Mouse (Mus musculus) hindbrain, embryonic 15.5 days (tissue): ENCODE measurements at regions not wholly inside any gene's neighbourhood (a gene's known extent, or its start where the extent isn't known, plus 50 kb on each side); places are given as distances from the start of the nearest gene placed in this dataset.
A peak's percentile ranks its signal among the peaks of the same experiment; 100 is the strongest.

ENCODE experiments used
- ATAC-seq: fragments of 200-750 bp; cut with Nextera tagmentation; 2 replicates; pipeline ENCODE4 v1.8.0; 2017; ENCODE audit warnings: low read depth, moderate number of reproducible peaks, moderate TSS enrichment; ENCODE audit not compliant: low FRiP score
- H3K27ac ChIP-seq: fragments of 300-500 bp; sonication (generic); replicated peaks from 2 replicates; pipeline ENCODE4 v1.5.1; 2015; ENCODE audit warnings: mild to moderate bottlenecking, inconsistent platforms
- H3K27me3 ChIP-seq: fragments of 300-500 bp; sonication (generic); 2 replicates; pipeline ENCODE4 v1.6.1; 2015; ENCODE audit warnings: control low read depth, inconsistent platforms
- H3K36me3 ChIP-seq: fragments of 300-500 bp; sonication (generic); 2 replicates; pipeline ENCODE4 v1.6.1; 2015; ENCODE audit warnings: control low read depth, inconsistent platforms
- H3K4me1 ChIP-seq: fragments of 300-500 bp; sonication (generic); replicated peaks from 2 replicates; pipeline ENCODE4 v1.6.1; 2015; ENCODE audit warnings: control low read depth, inconsistent platforms
- H3K4me2 ChIP-seq: fragments of 300-500 bp; sonication (generic); 2 replicates; pipeline ENCODE4 v1.6.1; 2015; ENCODE audit warnings: moderate library complexity, mild to moderate bottlenecking, inconsistent platforms
- H3K4me3 ChIP-seq: fragments of 300-500 bp; sonication (generic); 2 replicates; pipeline ENCODE4 v1.5.1; 2015; ENCODE audit warnings: mild to moderate bottlenecking, inconsistent platforms
- H3K9ac ChIP-seq: fragments of 300-500 bp; sonication (generic); 2 replicates; pipeline ENCODE4 v1.6.1; 2015; ENCODE audit warnings: inconsistent platforms
- H3K9me3 ChIP-seq: fragments of 300-500 bp; sonication (generic); 2 replicates; pipeline ENCODE4 v1.6.1; 2016; ENCODE audit warnings: control low read depth, inconsistent platforms
- WGBS: fragments of 180-500 bp; shearing (Covaris S2); methylation state at CpG from one replicate; pipeline ENCODE4 v1.1.7; 2015; 5-methylcytosine and 5-hydroxymethylcytosine counted together

DNA sequence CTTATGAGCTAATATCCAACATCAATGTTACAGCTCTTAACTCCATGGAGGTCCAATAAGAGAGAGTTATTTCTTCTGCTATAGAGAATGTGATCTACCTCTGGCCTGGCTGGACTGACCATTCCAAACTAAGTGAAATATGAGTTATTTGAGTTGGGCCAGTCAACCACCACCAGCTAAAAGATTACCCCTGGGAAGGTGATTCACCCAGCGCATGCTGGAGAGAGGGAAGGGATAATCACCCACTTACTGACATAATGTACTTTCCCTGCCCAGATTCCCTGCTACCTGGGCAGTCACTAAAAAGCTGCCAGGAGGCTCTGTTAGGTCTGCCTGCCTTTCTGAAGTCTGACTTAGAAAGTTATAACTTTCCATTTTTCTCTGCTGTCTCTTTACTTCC lies 216.8 kb downstream of the Hhipl2 start:
- H3K27ac ChIP-seq: no peak overlapping the region
- no peaks in the 10 kb centered on the region for H3K36me3 ChIP-seq
- H3K9ac ChIP-seq: no peak overlapping the region
- H3K27me3 ChIP-seq: no peaks in the 10 kb centered on the region
- no peak for ATAC-seq
- WGBS: 95% methylated on average over 1 of the region's 1 CpGs
- H3K4me1 ChIP-seq: no peaks in the 10 kb centered on the region
- H3K4me3 ChIP-seq: no peak overlapping the region
- no peaks in the 10 kb centered on the region for H3K9me3 ChIP-seq
- no peak overlapping the region for H3K4me2 ChIP-seq

DNA sequence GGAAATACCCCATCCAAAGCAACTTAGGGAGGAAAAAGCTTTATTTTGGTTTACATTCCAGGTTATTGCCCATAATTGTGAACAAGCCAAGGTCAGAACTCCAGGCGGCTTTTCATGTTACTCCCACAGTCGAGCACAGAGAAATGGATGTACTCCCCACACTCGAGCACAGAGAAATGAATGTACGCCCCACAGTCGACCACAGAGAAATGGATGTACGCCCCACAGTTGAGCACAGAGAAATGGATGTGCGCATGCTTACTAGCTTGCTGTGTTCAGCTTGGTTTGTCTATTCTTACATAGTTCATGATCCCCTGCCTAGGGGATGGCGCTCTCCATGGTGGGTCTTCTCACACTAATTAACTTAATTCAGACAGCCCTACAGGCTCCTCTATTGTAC lies 219.2 kb downstream of the Hhipl2 start:
- Histone ChIP-seq H3K27ac (no peak overlapping the region), H3K9me3 (no peaks in the 10 kb centered on the region), H3K4me1 (no peaks in the 10 kb centered on the region), H3K4me2 (no peak overlapping the region), H3K36me3 (no peaks in the 10 kb centered on the region), H3K4me3 (no peak overlapping the region), H3K27me3 (no peaks in the 10 kb centered on the region), H3K9ac (no peak overlapping the region)
- WGBS: 66% methylated on average over 8 of the region's 8 CpGs
- ATAC-seq: no peak

- 38% methylated on average over 7 of the region's 7 CpGs for WGBS
- H3K27ac ChIP-seq: 0 out of 2 replicates have a peak overlapping the region, but pooled peaks have one; percentile 27
- no peak for ATAC-seq
These were observed 221.3 kb downstream of the Hhipl2 start for GRCm38 (mm10) chr1:183639332-183639731.

DNA sequence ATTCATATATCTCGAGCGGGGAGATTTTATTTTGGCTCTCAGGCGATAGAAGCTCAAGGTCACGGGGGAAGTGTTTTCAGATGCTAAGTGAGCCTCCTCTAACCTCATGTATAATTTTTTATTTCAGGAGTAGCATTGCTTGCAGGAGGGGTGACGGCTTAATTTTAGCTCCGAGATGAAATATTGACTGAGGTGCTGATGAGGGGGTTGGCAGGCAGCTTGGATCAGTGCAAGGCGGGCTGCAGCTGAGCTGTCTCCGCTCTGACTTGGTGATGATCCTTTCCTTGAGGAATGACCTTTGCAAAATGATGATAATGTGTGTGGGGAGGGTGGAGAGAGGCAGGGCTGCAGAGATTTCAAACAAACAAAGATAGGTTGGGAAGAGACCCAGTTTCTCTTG lies 222.6 kb downstream of the Hhipl2 start:
- 34% methylated on average over 8 of the region's 8 CpGs for WGBS
- Histone ChIP-seq H3K4me1 (no peaks in the 10 kb centered on the region), H3K4me2 (no peak overlapping the region), H3K27ac (no peak overlapping the region), H3K27me3 (no peaks in the 10 kb centered on the region), H3K4me3 (no peak overlapping the region), H3K9ac (no peak overlapping the region), H3K36me3 (no peaks in the 10 kb centered on the region), H3K9me3 (no peaks in the 10 kb centered on the region)
- 0 out of 2 replicates have a peak, but pooled peaks have one; percentile 42 for ATAC-seq

More at GRCm38 (mm10) chr1:183639332-183639731, 221.3 kb downstream of the Hhipl2 start:
- H3K36me3 ChIP-seq: no peaks in the 10 kb centered on the region
- H3K4me3 ChIP-seq: no peak overlapping the region
- H3K9ac ChIP-seq: no peak overlapping the region
- H3K4me2 ChIP-seq: no peak overlapping the region
- H3K27me3 ChIP-seq: no peaks in the 10 kb centered on the region
- H3K4me1 ChIP-seq: no peaks in the 10 kb centered on the region
- no peaks in the 10 kb centered on the region for H3K9me3 ChIP-seq

- no peaks in the 10 kb centered on the region for H3K4me1 ChIP-seq
- no peak for ATAC-seq
- 53% methylated on average over 2 of the region's 2 CpGs for WGBS
These were observed 226.0 kb downstream of the Hhipl2 start for GRCm38 (mm10) chr1:183644001-183644400.

GRCm38 (mm10) chr1:183653878-183654277 lies 235.9 kb downstream of the Hhipl2 start:
- Histone ChIP-seq H3K27me3 (no peaks in the 10 kb centered on the region), H3K36me3 (no peaks in the 10 kb centered on the region), H3K4me1 (no peaks in the 10 kb centered on the region), H3K27ac (no peak overlapping the region), H3K9ac (no peak overlapping the region), H3K4me2 (no peak overlapping the region), H3K9me3 (no peaks in the 10 kb centered on the region), H3K4me3 (no peak overlapping the region)
- 86% methylated on average over 6 of the region's 6 CpGs for whole genome bisulfite sequencing
- ATAC-seq: no peak

More at GRCm38 (mm10) chr1:183644001-183644400, 226.0 kb downstream of the Hhipl2 start:
- Histone ChIP-seq H3K9me3 (no peaks in the 10 kb centered on the region), H3K27me3 (no peaks in the 10 kb centered on the region), H3K9ac (no peak overlapping the region), H3K27ac (no peak overlapping the region), H3K4me2 (no peak overlapping the region), H3K4me3 (no peak overlapping the region), H3K36me3 (no peaks in the 10 kb centered on the region)

GRCm38 (mm10) chr1:183657043-183657442 lies 239.0 kb downstream of the Hhipl2 start:
- Histone ChIP-seq H3K36me3 (no peaks in the 10 kb centered on the region), H3K4me3 (no peak overlapping the region), H3K9ac (no peak overlapping the region), H3K4me2 (no peak overlapping the region), H3K27me3 (no peaks in the 10 kb centered on the region), H3K27ac (no peak overlapping the region), H3K4me1 (no peaks in the 10 kb centered on the region), H3K9me3 (no peaks in the 10 kb centered on the region)
- ATAC-seq: no peak
- 55% methylated on average over 5 of the region's 5 CpGs for WGBS

DNA sequence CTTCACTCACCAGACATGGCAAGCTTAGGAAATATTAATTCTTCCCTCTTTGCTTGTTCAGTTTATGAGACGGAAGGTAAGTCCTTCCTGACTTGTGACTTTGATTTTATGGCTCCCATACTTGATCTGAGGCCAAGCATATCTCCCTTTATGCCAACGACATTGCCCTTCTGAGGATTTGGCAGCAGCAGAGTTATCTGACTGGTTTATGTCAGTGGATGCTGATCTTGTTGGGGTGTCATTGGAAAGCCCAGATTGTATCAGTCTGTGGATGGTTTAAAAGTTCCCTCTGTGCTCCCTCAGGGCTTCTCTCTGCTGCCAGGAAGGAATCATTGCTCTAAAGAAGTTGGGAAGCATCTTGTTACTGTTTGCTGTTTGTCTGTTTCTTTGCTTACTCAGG lies 242.5 kb downstream of the Hhipl2 start:
- Histone ChIP-seq H3K4me1 (no peaks in the 10 kb centered on the region), H3K4me3 (no peak overlapping the region), H3K36me3 (no peaks in the 10 kb centered on the region), H3K9ac (no peak overlapping the region), H3K27me3 (no peaks in the 10 kb centered on the region), H3K4me2 (no peak overlapping the region), H3K27ac (no peak overlapping the region), H3K9me3 (no peaks in the 10 kb centered on the region)
- no peak for ATAC-seq
- WGBS: 75% methylated on average over 2 of the region's 2 CpGs

DNA sequence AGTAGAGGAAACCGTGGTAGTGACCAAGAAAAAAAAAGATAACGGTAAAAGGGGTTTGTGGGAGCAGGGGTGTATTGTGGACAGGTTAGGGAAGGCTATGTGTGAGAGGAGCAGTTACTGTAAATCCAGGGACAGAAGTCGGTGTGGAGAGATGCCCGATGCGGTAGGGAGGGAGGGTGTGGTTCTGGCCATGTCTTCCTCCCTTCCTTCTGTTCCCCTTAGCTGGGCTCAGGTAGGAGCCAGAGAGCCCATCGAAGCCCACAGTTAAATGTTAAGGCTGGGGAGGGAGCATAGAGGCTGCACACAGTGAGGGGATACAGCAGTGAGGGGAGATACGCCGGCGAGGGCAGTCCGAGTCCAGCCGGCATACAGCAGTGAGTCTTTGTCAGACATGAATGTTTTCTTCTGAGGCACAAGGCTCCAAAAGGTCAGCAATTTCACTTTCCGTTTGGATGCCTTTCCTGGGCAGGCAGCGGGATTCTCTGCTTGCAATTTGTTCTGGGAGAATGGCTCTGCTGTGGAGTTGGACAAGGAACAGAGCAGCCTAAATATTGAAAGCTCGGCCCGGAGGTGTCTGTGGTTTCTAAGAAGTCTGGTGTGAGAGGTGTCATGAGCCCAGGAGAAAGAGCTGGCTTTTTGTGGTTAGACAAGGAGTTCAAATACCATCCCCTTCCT lies 244.5 kb downstream of the Hhipl2 start:
- H3K36me3 ChIP-seq: no peaks in the 10 kb centered on the region
- H3K9ac ChIP-seq: no peak overlapping the region
- no peaks in the 10 kb centered on the region for H3K27me3 ChIP-seq
- H3K4me3 ChIP-seq: no peak overlapping the region
- WGBS: 71% methylated on average over 15 of the region's 15 CpGs
- no peaks in the 10 kb centered on the region for H3K4me1 ChIP-seq
- H3K4me2 ChIP-seq: no peak overlapping the region
- no peak for ATAC-seq
- H3K27ac ChIP-seq: no peak overlapping the region
- 0 out of 2 replicates have a peak, but pooled peaks cover 2% of the 10 kb centered on the region for H3K9me3 ChIP-seq

- Histone ChIP-seq H3K9me3 (0 out of 2 replicates have a peak, but pooled peaks cover 2% of the 10 kb centered on the region), H3K36me3 (no peaks in the 10 kb centered on the region), H3K4me2 (no peak overlapping the region), H3K4me3 (no peak overlapping the region), H3K9ac (no peak overlapping the region), H3K27ac (no peak overlapping the region), H3K4me1 (peaks cover 11% of the 10 kb centered on the region; the same call in 1 of the 2 replicates), H3K27me3 (no peaks in the 10 kb centered on the region)
- WGBS: 69% methylated on average over 8 of the region's 8 CpGs
- ATAC-seq: no peak
These were observed 251.3 kb downstream of the Hhipl2 start for GRCm38 (mm10) chr1:183669271-183669670.

- Histone ChIP-seq H3K4me3 (no peak overlapping the region), H3K27ac (no peak overlapping the region), H3K36me3 (no peaks in the 10 kb centered on the region), H3K27me3 (no peaks in the 10 kb centered on the region), H3K9me3 (0 out of 2 replicates have a peak, but pooled peaks cover 2% of the 10 kb centered on the region), H3K9ac (no peak overlapping the region), H3K4me2 (no peak overlapping the region), H3K4me1 (peaks cover 11% of the 10 kb centered on the region; the same call in 1 of the 2 replicates)
- peak; percentile 56; the same call in 1 of the 2 replicates for ATAC-seq
- 56% methylated on average over 11 of the region's 11 CpGs for WGBS
These were observed 251.7 kb downstream of the Hhipl2 start for GRCm38 (mm10) chr1:183669674-183670073.

- Histone ChIP-seq H3K9me3 (0 out of 2 replicates have a peak, but pooled peaks cover 2% of the 10 kb centered on the region), H3K4me3 (no peak overlapping the region), H3K4me1 (peaks cover 11% of the 10 kb centered on the region; the same call in 1 of the 2 replicates), H3K9ac (no peak overlapping the region), H3K36me3 (no peaks in the 10 kb centered on the region), H3K4me2 (no peak overlapping the region), H3K27ac (no peak overlapping the region), H3K27me3 (no peaks in the 10 kb centered on the region)
- WGBS: 76% methylated on average over 7 of the region's 7 CpGs
- no peak for ATAC-seq
These were observed 252.5 kb downstream of the Hhipl2 start for GRCm38 (mm10) chr1:183670542-183670941.
